Mouse (Mus musculus) kidney, adult 2 months (tissue): Measurements from ENCODE around the gene Ppp2r2c. TPM values are rescaled to one million over a fixed set of nuclear protein-coding genes. Genes with fewer than 3 reads are reported as not detected.

Experiments used
- DNase-seq: peaks from one replicate; pipeline ENCODE4 v3.0.0; 2021
- H3K27ac ChIP-seq: fragments of 200-500 bp; 2 replicates; pipeline ENCODE4 v1.5.1; 2012; ENCODE audit warnings: low read depth, low read length, control low read depth, inconsistent platforms; ENCODE audit not compliant: insufficient read depth
- H3K27me3 ChIP-seq: fragments of 200-500 bp; replicated peaks from 2 replicates; pipeline ENCODE4 v1.6.1; 2012; ENCODE audit warnings: mild to moderate bottlenecking, moderate library complexity, low read length, inconsistent platforms; ENCODE audit not compliant: control insufficient read depth, insufficient read depth
- H3K36me3 ChIP-seq: fragments of 200-500 bp; 2 replicates; pipeline ENCODE4 v1.6.1; 2012; ENCODE audit warnings: mild to moderate bottlenecking, moderate library complexity, low read length, inconsistent platforms; ENCODE audit not compliant: control insufficient read depth, insufficient read depth
- H3K4me1 ChIP-seq: fragments of 200-500 bp; 2 replicates; pipeline ENCODE4 v1.6.1; 2011; ENCODE audit warnings: low read length; ENCODE audit not compliant: control insufficient read depth, insufficient read depth
- H3K4me3 ChIP-seq: fragments of 200-500 bp; 2 replicates; pipeline ENCODE4 v1.5.1; 2011; ENCODE audit warnings: mild to moderate bottlenecking, low read depth, low read length, control low read depth; ENCODE audit not compliant: insufficient read depth
- CTCF ChIP-seq: fragments of 200-500 bp; conservative IDR thresholded peaks from 2 replicates; pipeline ENCODE4 v1.5.1; 2011; ENCODE audit warnings: low read depth, mild to moderate bottlenecking, control low read depth, low read length, moderate library complexity, mixed read lengths; ENCODE audit not compliant: insufficient read depth, insufficient read length
- POLR2A ChIP-seq: fragments of 200-500 bp; IDR thresholded peaks from one replicate; pipeline ENCODE4 v1.6.1; 2011; ENCODE audit warnings: low read depth, low read length, control low read depth
- WGBS: fragments of 180-500 bp; shearing (Covaris S2); methylation state at CpG from one replicate; pipeline ENCODE4 v1.1.7; 2018; 5-methylcytosine and 5-hydroxymethylcytosine counted together
- polyA plus RNA-seq: library from polyadenylated mRNA; depleted of rRNA; stranded (reverse); fragments of >200 nt; gene quantifications from 2 replicates; pipeline ENCODE4 v1.2.3, GENCODE M21; 2012

Ppp2r2c gene
- polyA plus RNA-seq, 1 experiment, result 0.58 TPM

- WGBS, result 88% methylated on average over 2 of the region's 2 CpGs
- DNase-seq, result no peak
- TF ChIP-seq CTCF (no peak), POLR2A (no peak)
- Histone ChIP-seq H3K36me3 (no peaks in the 10 kb centered on the region), H3K27ac (no peak overlapping the region), H3K27me3 (no peaks in the 10 kb centered on the region), H3K4me3 (no peak overlapping the region), H3K4me1 (no peaks in the 10 kb centered on the region)
These were observed 21.1 kb downstream of the Ppp2r2c start for GRCm38 (mm10) chr5:36889380-36889886.

GRCm38 (mm10) chr5:36890794-36891193 is 22.5 kb downstream of the Ppp2r2c start:
- 49% methylated on average over 9 of the region's 9 CpGs for WGBS
- Histone ChIP-seq H3K36me3 (no peaks in the 10 kb centered on the region), H3K4me3 (no peak overlapping the region), H3K27ac (no peak overlapping the region), H3K27me3 (no peaks in the 10 kb centered on the region), H3K4me1 (no peaks in the 10 kb centered on the region)
- DNase-seq, result no peak
- TF ChIP-seq POLR2A (no peak), CTCF (no peak)

- Histone ChIP-seq H3K27ac (no peak overlapping the region), H3K4me1 (no peaks in the 10 kb centered on the region), H3K36me3 (no peaks in the 10 kb centered on the region), H3K4me3 (no peak overlapping the region), H3K27me3 (no peaks in the 10 kb centered on the region)
- no peak for DNase-seq
- 34% methylated on average over 4 of the region's 4 CpGs for WGBS
- TF ChIP-seq POLR2A, result no peak
- TF ChIP-seq CTCF, result no peak
These were observed 23.6 kb downstream of the Ppp2r2c start for GRCm38 (mm10) chr5:36891793-36892470.

- Histone ChIP-seq H3K4me1 (no peaks in the 10 kb centered on the region), H3K4me3 (no peak overlapping the region), H3K27ac (no peak overlapping the region), H3K27me3 (no peaks in the 10 kb centered on the region), H3K36me3 (no peaks in the 10 kb centered on the region)
- TF ChIP-seq POLR2A (no peak), CTCF (no peak)
- 60% methylated on average over 9 of the region's 9 CpGs for WGBS
- no peak for DNase-seq
These were observed 24.9 kb downstream of the Ppp2r2c start for GRCm38 (mm10) chr5:36893263-36893662.

GRCm38 (mm10) chr5:36894070-36894469 is 25.8 kb downstream of the Ppp2r2c start:
- Histone ChIP-seq H3K4me1 (no peaks in the 10 kb centered on the region), H3K4me3 (no peak overlapping the region), H3K27me3 (no peaks in the 10 kb centered on the region), H3K27ac (no peak overlapping the region), H3K36me3 (no peaks in the 10 kb centered on the region)
- DNase-seq, result no peak
- no peak for TF ChIP-seq CTCF
- no peak for TF ChIP-seq POLR2A
- 67% methylated on average over 10 of the region's 10 CpGs for WGBS

GRCm38 (mm10) chr5:36894604-36895368 is 26.5 kb downstream of the Ppp2r2c start:
- H3K27me3 ChIP-seq, result no peaks in the 10 kb centered on the region
- TF ChIP-seq POLR2A (no peak), CTCF (no peak)
- DNase-seq, result no peak
- no peak overlapping the region for H3K4me3 ChIP-seq
- H3K27ac ChIP-seq, result no peak overlapping the region
- no peaks in the 10 kb centered on the region for H3K36me3 ChIP-seq
- no peaks in the 10 kb centered on the region for H3K4me1 ChIP-seq
- 65% methylated on average over 6 of the region's 6 CpGs for WGBS
